Mouse (Mus musculus) small intestine, adult 2 months (tissue): ENCODE measurements at regions not wholly inside any gene's neighbourhood (a gene's known extent, or its start where the extent isn't known, plus 50 kb on each side); places are given as distances from the start of the nearest gene placed in this dataset.
"Not testable (repeated sequence)": the region's sequence is repeated elsewhere in the genome, so short reads cannot be mapped to it uniquely, and the experiment has no call there.

Experiments used
- CTCF ChIP-seq: fragments of 200-500 bp; IDR thresholded peaks from 2 replicates; pipeline ENCODE4 v1.5.1; 2012; ENCODE audit warnings: low read depth, mild to moderate bottlenecking, control low read depth, inconsistent platforms, low read length, moderate library complexity, mixed read lengths; ENCODE audit not compliant: insufficient replicate concordance, insufficient read length; ENCODE audit errors: extremely low read depth
- POLR2A ChIP-seq: fragments of 200-500 bp; IDR thresholded peaks from 2 replicates; pipeline ENCODE4 v1.6.1; 2012; ENCODE audit warnings: low read depth, mild to moderate bottlenecking, control low read depth, inconsistent platforms, low read length, moderate library complexity

DNA sequence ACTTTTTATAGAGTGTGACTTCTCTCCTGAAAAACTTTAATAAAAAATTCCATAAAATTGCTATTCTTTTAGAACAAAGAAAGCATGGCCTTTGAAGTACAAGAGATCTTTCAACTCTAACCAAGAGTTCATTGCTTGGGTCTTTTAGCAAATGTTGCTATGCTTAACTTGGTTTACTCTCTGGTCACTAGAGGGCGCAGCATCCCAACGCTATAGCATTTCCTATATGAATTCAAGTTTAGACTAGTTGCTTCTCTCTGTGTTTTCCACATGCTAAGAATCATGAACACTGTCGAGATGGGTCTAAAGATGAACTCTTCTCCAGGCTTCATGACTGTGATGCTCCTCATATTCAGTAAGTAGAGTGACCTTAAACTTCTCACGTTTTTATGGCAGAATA, 511.8 kb upstream of the Olfr1507 start:
- not testable (repeated sequence) for TF ChIP-seq CTCF, POLR2A
